Mouse (Mus musculus): ENCODE measurements around the gene Aplf.

DNA sequence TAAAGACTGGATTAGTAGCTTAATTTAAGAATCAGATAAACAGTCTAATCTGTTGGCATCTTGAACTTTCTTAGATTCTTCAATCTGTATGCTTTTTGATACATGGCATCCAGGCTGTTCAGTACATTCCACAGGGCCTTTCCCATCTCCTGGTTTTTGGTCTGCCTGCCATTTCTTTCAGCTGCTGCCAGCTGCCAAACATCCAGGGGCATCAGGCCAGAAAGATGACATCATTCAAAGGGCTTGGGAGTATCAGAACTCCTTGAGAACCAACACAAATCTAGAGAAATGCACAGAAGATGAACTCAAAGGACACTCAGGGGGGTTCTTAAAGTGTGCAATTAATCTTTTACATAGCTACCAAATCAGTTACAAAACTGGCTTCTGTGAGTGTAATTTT lies 72.2 kb downstream of the Aplf start:
- no peak for TF ChIP-seq CTCF (IDR thresholded peaks at IDR 0.05; ENCODE audit: extremely low read depth, insufficient read length, insufficient replicate concordance, low read depth, low read length)
- no peak for TF ChIP-seq POLR2A (IDR thresholded peaks at IDR 0.05; ENCODE audit: low read depth, low read length)
